Mouse (Mus musculus) small intestine, adult 2 months (tissue): ENCODE measurements at regions not wholly inside any gene's neighbourhood (a gene's known extent, or its start where the extent isn't known, plus 50 kb on each side); places are given as distances from the start of the nearest gene placed in this dataset.

Experiments
- H3K27ac ChIP-seq: fragments of 200-500 bp; 2 replicates; pipeline ENCODE4 v1.5.1; 2012; ENCODE audit warnings: low read depth, low read length, control low read depth, inconsistent platforms; ENCODE audit not compliant: insufficient read depth
- H3K27me3 ChIP-seq: fragments of 200-500 bp; 2 replicates; pipeline ENCODE4 v1.6.1; 2012; ENCODE audit warnings: mild to moderate bottlenecking, moderate library complexity, low read length, inconsistent platforms; ENCODE audit not compliant: control insufficient read depth, insufficient read depth
- H3K36me3 ChIP-seq: fragments of 200-500 bp; 2 replicates; pipeline ENCODE4 v1.6.1; 2012; ENCODE audit warnings: mild to moderate bottlenecking, low read length, control low read depth, inconsistent platforms; ENCODE audit not compliant: control insufficient read depth, insufficient read depth
- H3K4me1 ChIP-seq: fragments of 200-500 bp; 2 replicates; pipeline ENCODE4 v1.6.1; 2012; ENCODE audit warnings: low read length, inconsistent platforms, mixed read lengths; ENCODE audit not compliant: control insufficient read depth, insufficient read depth, insufficient read length
- H3K4me3 ChIP-seq: fragments of 200-500 bp; 2 replicates; pipeline ENCODE4 v1.5.1; 2012; ENCODE audit warnings: low read depth, mild to moderate bottlenecking, control low read depth, inconsistent platforms, low read length, moderate library complexity
- CTCF ChIP-seq: fragments of 200-500 bp; IDR thresholded peaks from 2 replicates; pipeline ENCODE4 v1.5.1; 2012; ENCODE audit warnings: low read depth, mild to moderate bottlenecking, control low read depth, inconsistent platforms, low read length, moderate library complexity, mixed read lengths; ENCODE audit not compliant: insufficient replicate concordance, insufficient read length; ENCODE audit errors: extremely low read depth
- POLR2A ChIP-seq: fragments of 200-500 bp; IDR thresholded peaks from 2 replicates; pipeline ENCODE4 v1.6.1; 2012; ENCODE audit warnings: low read depth, mild to moderate bottlenecking, control low read depth, inconsistent platforms, low read length, moderate library complexity
- WGBS: fragments of 180-500 bp; shearing (Covaris S2); methylation state at CpG from one replicate; pipeline ENCODE4 v1.1.7; 2018; 5-methylcytosine and 5-hydroxymethylcytosine counted together

GRCm38 (mm10) chr11:24629431-24629830, 551.6 kb downstream of the Bcl11a start:
- Histone ChIP-seq H3K4me1 (no peaks in the 10 kb centered on the region), H3K27me3 (no peaks in the 10 kb centered on the region), H3K36me3 (no peaks in the 10 kb centered on the region), H3K27ac (no peak overlapping the region), H3K4me3 (no peak overlapping the region)
- no peak for TF ChIP-seq CTCF
- WGBS: 64% methylated on average over 4 of the region's 4 CpGs

- WGBS: 76% methylated on average over 1 of the region's 1 CpGs
These were observed 552.6 kb downstream of the Bcl11a start for GRCm38 (mm10) chr11:24630403-24630900.

GRCm38 (mm10) chr11:24631651-24632050, 553.8 kb downstream of the Bcl11a start:
- WGBS: 96% methylated on average over 2 of the region's 2 CpGs
- TF ChIP-seq CTCF: no peak
- TF ChIP-seq POLR2A: no peak
- H3K4me3 ChIP-seq: no peak overlapping the region
- no peak overlapping the region for H3K27ac ChIP-seq
- H3K4me1 ChIP-seq: no peaks in the 10 kb centered on the region
- H3K27me3 ChIP-seq: no peaks in the 10 kb centered on the region
- no peaks in the 10 kb centered on the region for H3K36me3 ChIP-seq

More at GRCm38 (mm10) chr11:24630403-24630900, 552.6 kb downstream of the Bcl11a start:
- Histone ChIP-seq H3K27ac (no peak overlapping the region), H3K4me3 (no peak overlapping the region), H3K4me1 (no peaks in the 10 kb centered on the region), H3K36me3 (no peaks in the 10 kb centered on the region), H3K27me3 (no peaks in the 10 kb centered on the region)
- TF ChIP-seq CTCF: no peak
- no peak for TF ChIP-seq POLR2A

- Histone ChIP-seq H3K4me1 (no peaks in the 10 kb centered on the region), H3K27ac (no peak overlapping the region), H3K4me3 (no peak overlapping the region), H3K27me3 (no peaks in the 10 kb centered on the region), H3K36me3 (no peaks in the 10 kb centered on the region)
- TF ChIP-seq POLR2A (no peak), CTCF (no peak)
- WGBS: 97% methylated on average over 4 of the region's 4 CpGs
These were observed 558.9 kb downstream of the Bcl11a start for GRCm38 (mm10) chr11:24636716-24637115.

- H3K27me3 ChIP-seq: no peaks in the 10 kb centered on the region
- H3K4me3 ChIP-seq: no peak overlapping the region
- no peaks in the 10 kb centered on the region for H3K36me3 ChIP-seq
- TF ChIP-seq POLR2A (no peak), CTCF (no peak)
- WGBS: 48% methylated on average over 11 of the region's 11 CpGs
- no peaks in the 10 kb centered on the region for H3K4me1 ChIP-seq
- no peak overlapping the region for H3K27ac ChIP-seq
These were observed 565.7 kb downstream of the Bcl11a start for GRCm38 (mm10) chr11:24643439-24644109.

GRCm38 (mm10) chr11:24652852-24653251, 575.0 kb downstream of the Bcl11a start:
- Histone ChIP-seq H3K27me3 (no peaks in the 10 kb centered on the region), H3K36me3 (no peaks in the 10 kb centered on the region), H3K4me3 (no peak overlapping the region), H3K4me1 (no peaks in the 10 kb centered on the region), H3K27ac (no peak overlapping the region)
- TF ChIP-seq POLR2A (no peak), CTCF (no peak)
- 77% methylated on average over 3 of the region's 3 CpGs for WGBS

GRCm38 (mm10) chr11:24664082-24664481, 586.2 kb downstream of the Bcl11a start:
- H3K27me3 ChIP-seq: no peaks in the 10 kb centered on the region
- no peaks in the 10 kb centered on the region for H3K36me3 ChIP-seq
- H3K27ac ChIP-seq: no peak overlapping the region
- no peaks in the 10 kb centered on the region for H3K4me1 ChIP-seq
- WGBS: 94% methylated on average over 4 of the region's 4 CpGs
- H3K4me3 ChIP-seq: no peak overlapping the region
- TF ChIP-seq POLR2A (no peak), CTCF (no peak)
